Mouse (Mus musculus): Measurements from ENCODE around the gene Thsd4.

GRCm38 (mm10) chr9:60491079-60491478, 30.8 kb downstream of the Thsd4 start:
- TF ChIP-seq CTCF (IDR thresholded peaks at IDR 0.05) (no peak), EP300 (IDR thresholded peaks at IDR 0.05) (no peak)
